Mouse (Mus musculus) ES-E14 (cell line): ENCODE results near the gene Gmcl1.

Experiments used
- CHD2 ChIP-seq: IDR thresholded peaks from 2 replicates; pipeline ENCODE4 v1.6.1; 2014; ENCODE audit warnings: mild to moderate bottlenecking, low read depth, low read length, inconsistent platforms
- HCFC1 ChIP-seq: IDR thresholded peaks from 2 replicates; pipeline ENCODE4 v1.6.1; 2012; ENCODE audit warnings: low read length, inconsistent platforms, borderline replicate concordance; ENCODE audit not compliant: insufficient read depth
- ZC3H11A ChIP-seq: IDR thresholded peaks from 2 replicates; pipeline ENCODE4 v1.6.1; 2012; ENCODE audit warnings: low read depth, mild to moderate bottlenecking, inconsistent platforms, low read length, borderline replicate concordance
- ZNF384 ChIP-seq: IDR thresholded peaks from 2 replicates; pipeline ENCODE4 v1.6.1; 2012; ENCODE audit warnings: low read depth, low read length, inconsistent platforms

GRCm38 (mm10) chr6:86702577-86702976 is 30.6 kb downstream of the Gmcl1 start:
- TF ChIP-seq HCFC1 (no peak), ZNF384 (no peak), ZC3H11A (no peak), CHD2 (no peak)
